Mouse (Mus musculus): ENCODE measurements around the gene Cbx7. TPM values are rescaled to one million over a fixed set of nuclear protein-coding genes. Genes with fewer than 3 reads are reported as not detected.

Cbx7 gene
- polyA plus RNA-seq, 1 experiment: 75.9 TPM

DNA sequence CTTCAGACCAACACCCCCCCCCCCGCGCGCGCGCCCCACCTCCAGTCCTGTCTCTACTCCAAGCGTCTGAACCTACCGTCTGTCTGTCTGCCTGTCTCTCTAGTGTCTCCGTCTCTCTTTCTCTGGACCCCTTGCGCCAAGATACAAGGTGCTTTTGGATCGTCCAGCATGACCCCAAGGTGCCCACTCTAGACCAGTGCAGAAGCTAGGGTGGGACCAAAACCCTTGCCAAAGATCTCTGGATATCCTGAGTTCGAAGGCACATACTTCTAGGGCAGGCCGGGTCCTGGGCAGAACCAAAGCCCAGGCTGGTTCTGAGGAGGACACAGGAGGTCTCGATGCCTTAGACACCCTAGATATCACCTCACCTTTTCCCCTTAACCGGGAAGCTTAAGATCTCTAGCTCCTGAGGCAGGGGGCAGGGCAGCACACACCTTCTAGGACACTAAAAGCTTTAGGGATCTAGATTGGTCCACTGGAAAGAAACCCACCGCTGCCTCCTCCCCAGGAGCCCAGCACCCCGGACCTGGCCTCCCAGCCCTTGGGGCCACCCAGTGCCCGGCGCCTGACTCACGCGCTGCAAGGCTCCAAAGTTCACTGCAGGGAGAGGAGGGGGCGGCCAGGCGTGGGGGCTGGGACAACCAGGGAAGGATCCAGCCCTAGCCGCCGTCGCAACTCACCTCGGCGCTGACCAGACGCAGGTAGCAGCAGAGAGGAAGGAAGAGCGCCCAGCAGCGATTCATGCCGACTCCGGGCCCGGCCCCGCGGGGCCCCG is 42.5 kb upstream of the Cbx7 start:
- Histone ChIP-seq H3K4me1 (ENCODE audit: control insufficient read depth, insufficient read depth, low read length) (peaks cover 12% of the 10 kb centered on the region), H3K4me3 (replicated peaks; ENCODE audit: extremely low read depth, low read depth, low read length) (peak overlapping the region; percentile 75)
- WGBS: under 1% methylated on average over 36 of the region's 36 CpGs
- TF ChIP-seq CTCF (IDR thresholded peaks at IDR 0.05; ENCODE audit: insufficient read depth, low read length): no peak
- TF ChIP-seq POLR2A (IDR thresholded peaks at IDR 0.05; ENCODE audit: borderline replicate concordance, extremely low read depth, low read depth, low read length): no peak
- peak; percentile 56 for DNase-seq

DNA sequence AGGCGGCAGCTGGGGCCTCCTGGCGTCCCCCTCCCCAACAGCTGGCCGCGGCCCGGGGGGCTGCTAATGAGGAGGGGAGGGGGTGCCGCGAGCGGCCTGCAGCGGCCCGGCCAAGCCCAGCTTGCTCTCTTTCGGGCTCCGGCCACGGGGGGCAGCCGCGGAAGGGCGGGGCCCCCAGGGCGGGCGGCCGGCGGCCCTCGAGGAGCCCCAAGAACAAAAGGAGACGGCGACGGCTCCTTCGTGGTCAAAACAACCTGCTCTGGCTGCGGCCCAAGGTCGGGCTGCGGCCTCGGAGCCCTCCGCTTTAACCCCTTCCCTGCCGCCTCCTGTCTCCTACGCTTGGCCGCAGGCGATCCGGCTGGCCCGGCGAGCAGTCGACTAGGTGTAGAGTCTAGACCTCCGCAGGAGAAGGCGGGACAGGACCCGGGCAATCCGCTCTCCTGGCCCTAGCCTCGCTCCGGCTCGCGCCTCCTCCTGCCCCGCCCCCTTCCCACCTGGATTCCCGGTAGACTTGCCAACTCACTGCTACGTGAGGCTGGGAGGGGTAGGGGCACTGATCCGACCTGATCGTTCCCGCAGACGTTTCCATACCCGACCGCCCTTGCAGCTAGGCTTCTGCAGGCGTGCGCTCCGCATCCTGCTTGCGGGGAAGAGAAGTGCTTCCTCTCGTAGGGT is 41.7 kb upstream of the Cbx7 start:
- peak overlapping the region; percentile 75 for H3K4me3 ChIP-seq (replicated peaks; ENCODE audit: extremely low read depth, low read depth, low read length)
- under 1% methylated on average over 58 of the region's 60 CpGs for WGBS
- H3K4me1 ChIP-seq (ENCODE audit: control insufficient read depth, insufficient read depth, low read length): peaks cover 12% of the 10 kb centered on the region
- TF ChIP-seq POLR2A (IDR thresholded peaks at IDR 0.05; ENCODE audit: borderline replicate concordance, extremely low read depth, low read depth, low read length): peak; percentile 77; the same call in 1 of the 2 replicates
- no peak for TF ChIP-seq CTCF (IDR thresholded peaks at IDR 0.05; ENCODE audit: insufficient read depth, low read length)
- DNase-seq: peak; percentile 87

DNA sequence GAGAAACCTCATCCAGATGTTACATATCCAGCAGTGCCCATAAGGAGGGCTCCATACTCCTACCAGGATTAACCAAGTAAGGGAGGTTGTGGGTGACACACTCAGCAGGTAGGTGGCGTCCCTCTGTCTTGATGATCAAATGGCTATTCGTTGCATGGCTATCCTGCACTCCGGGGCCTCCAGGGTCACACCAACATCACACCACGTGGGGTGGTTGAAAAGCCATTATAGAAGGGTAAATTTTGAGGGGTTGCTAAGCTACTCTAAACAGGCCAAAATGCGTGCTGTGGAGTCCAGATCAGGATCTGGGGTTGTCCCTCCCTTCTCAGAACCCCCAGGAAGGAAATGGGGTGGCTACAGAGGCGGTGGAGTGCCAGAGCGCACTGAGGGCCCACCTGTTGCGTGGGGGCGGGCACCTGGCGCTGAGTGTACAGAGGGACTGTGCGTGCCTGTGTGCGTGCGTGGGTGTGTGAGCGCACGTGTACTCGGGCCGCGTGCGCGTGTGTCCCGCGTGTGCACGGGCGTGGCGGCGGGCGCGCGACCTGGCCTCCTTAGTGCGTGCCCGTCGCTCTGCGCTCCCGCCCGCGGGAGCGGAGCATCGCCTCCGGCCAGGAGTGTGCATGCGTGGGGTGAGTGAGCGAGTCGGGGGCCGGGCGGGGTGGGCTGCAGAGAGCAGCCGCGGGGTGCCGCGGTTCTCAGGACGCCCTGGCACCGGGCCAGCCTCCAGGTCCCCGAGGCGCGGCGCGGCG is 41.0 kb upstream of the Cbx7 start:
- H3K4me1 ChIP-seq (ENCODE audit: control insufficient read depth, insufficient read depth, low read length): peaks cover 12% of the 10 kb centered on the region
- TF ChIP-seq CTCF (IDR thresholded peaks at IDR 0.05; ENCODE audit: insufficient read depth, low read length) (no peak), POLR2A (IDR thresholded peaks at IDR 0.05; ENCODE audit: borderline replicate concordance, extremely low read depth, low read depth, low read length) (0 out of 2 replicates have a peak, but pooled peaks have one; percentile 6)
- peak overlapping the region; percentile 75 for H3K4me3 ChIP-seq (replicated peaks; ENCODE audit: extremely low read depth, low read depth, low read length)
- DNase-seq: peak; percentile 46
- 2% methylated on average over 56 of the region's 56 CpGs for WGBS

DNA sequence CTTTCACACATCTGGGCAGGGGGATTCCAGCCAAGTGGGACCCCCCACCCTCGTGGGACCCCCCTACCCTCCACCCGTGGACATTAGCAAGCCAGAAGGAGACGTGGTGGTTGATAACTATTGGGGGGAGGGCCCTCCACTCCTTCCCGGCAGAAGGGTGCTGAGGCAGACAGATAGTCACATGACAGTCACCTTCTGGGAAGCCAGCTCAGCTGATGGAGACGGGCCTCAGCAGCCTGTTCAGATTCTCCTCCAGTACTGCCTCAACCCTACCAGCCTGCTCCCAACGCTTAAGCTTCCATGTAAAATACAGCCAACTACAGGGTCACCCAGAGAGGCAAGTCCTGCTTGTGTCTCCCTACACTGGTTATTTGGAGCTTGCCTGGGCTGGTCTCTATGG is 40.3 kb upstream of the Cbx7 start:
- WGBS: 30% methylated on average over 6 of the region's 6 CpGs
- TF ChIP-seq POLR2A (IDR thresholded peaks at IDR 0.05; ENCODE audit: borderline replicate concordance, extremely low read depth, low read depth, low read length) (no peak), CTCF (IDR thresholded peaks at IDR 0.05; ENCODE audit: insufficient read depth, low read length) (no peak)
- peaks cover 12% of the 10 kb centered on the region for H3K4me1 ChIP-seq (ENCODE audit: control insufficient read depth, insufficient read depth, low read length)
- H3K4me3 ChIP-seq (replicated peaks; ENCODE audit: extremely low read depth, low read depth, low read length): peak overlapping the region; percentile 75
- no peak for DNase-seq

DNA sequence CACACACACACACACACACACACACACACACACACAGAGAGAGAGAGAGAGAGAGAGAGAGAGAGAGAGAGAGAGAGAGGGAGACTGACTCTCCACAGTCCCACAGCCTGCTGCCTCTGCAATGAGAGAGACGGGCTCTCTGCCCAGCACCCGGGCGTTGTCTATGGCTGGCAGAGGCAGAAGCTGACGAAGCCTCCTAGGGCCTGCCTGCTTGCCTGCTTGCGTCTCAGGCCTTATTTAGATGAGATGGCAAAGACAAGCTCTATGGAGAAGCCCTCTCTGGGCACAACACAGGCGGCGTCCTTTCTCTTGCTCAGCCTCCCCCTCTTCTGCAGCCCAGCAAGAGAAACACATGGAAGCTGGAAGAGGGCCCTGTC is 39.3 kb upstream of the Cbx7 start:
- DNase-seq: peak; percentile 44
- Histone ChIP-seq H3K4me1 (ENCODE audit: control insufficient read depth, insufficient read depth, low read length) (peaks cover 13% of the 10 kb centered on the region), H3K4me3 (replicated peaks; ENCODE audit: extremely low read depth, low read depth, low read length) (peak overlapping the region; percentile 1)
- 12% methylated on average over 7 of the region's 7 CpGs for WGBS
- TF ChIP-seq POLR2A (IDR thresholded peaks at IDR 0.05; ENCODE audit: borderline replicate concordance, extremely low read depth, low read depth, low read length): 0 out of 2 replicates have a peak, but pooled peaks have one; percentile 14
- TF ChIP-seq CTCF (IDR thresholded peaks at IDR 0.05; ENCODE audit: insufficient read depth, low read length): no peak

DNA sequence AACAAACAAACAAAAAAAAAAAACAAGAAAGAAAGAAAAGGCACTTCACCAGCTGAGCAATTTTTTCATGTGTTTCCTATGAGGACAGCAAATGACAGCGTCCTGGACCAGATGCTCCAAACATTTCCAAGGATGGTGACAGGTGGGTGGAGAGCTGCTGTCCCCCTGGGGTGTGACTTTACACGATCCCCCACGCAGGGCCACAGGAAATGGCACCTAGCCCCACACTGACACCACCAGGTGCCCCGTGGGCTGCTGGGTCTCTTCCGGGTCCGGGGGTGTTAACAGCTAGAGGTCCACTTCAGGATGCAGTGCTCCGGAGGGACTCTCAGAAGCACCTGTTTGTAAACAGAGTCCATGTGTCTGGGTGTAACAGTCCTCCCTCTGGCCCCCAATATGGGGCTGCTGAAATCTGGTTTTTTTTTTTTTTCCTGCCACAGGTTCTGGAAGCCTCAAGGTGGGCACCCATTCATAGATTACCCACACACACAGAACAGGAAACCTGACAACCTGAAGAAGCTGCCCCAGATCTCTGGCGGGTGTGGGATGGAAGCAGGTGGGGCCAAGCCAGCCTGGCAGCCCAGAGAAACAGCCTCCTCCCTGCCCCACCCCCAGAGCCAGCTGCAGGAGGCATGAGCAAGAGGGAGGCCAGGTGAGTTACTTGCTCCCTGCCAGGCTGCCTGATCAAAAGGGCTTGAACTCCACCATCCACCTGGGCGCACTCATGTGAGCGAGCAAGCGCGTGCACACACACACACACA is 38.7 kb upstream of the Cbx7 start:
- 23% methylated on average over 10 of the region's 12 CpGs for WGBS
- no peak overlapping the region for H3K4me3 ChIP-seq (replicated peaks; ENCODE audit: extremely low read depth, low read depth, low read length)
- peak; percentile 41 for DNase-seq
- no peak for TF ChIP-seq POLR2A (IDR thresholded peaks at IDR 0.05; ENCODE audit: borderline replicate concordance, extremely low read depth, low read depth, low read length)
- no peak for TF ChIP-seq CTCF (IDR thresholded peaks at IDR 0.05; ENCODE audit: insufficient read depth, low read length)
- peaks cover 11% of the 10 kb centered on the region for H3K4me1 ChIP-seq (ENCODE audit: control insufficient read depth, insufficient read depth, low read length)

DNA sequence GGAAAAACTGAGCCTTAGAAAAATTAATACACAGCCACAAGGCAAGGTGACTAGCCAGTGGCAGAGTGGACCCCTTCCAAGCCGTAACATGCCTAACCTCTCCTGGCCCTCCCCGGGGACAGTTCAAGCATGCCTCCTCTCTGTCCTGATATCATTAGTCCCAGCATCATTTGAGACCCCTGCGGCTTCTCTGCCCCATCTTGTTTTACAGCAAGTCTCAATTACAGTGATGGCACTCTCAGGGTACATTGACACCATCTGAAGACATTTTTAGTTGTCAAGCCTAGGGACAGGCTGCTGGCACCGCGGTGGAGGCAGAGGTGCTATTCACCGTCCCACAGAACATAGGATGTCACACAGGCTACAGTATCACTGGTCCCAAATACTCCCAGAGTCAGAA is 37.5 kb upstream of the Cbx7 start:
- peaks cover 21% of the 10 kb centered on the region for H3K4me1 ChIP-seq (ENCODE audit: control insufficient read depth, insufficient read depth, low read length)
- no peak overlapping the region for H3K4me3 ChIP-seq (replicated peaks; ENCODE audit: extremely low read depth, low read depth, low read length)
- 69% methylated on average over 6 of the region's 6 CpGs for WGBS
- no peak for TF ChIP-seq POLR2A (IDR thresholded peaks at IDR 0.05; ENCODE audit: borderline replicate concordance, extremely low read depth, low read depth, low read length)
- no peak for TF ChIP-seq CTCF (IDR thresholded peaks at IDR 0.05; ENCODE audit: insufficient read depth, low read length)
- DNase-seq: no peak

DNA sequence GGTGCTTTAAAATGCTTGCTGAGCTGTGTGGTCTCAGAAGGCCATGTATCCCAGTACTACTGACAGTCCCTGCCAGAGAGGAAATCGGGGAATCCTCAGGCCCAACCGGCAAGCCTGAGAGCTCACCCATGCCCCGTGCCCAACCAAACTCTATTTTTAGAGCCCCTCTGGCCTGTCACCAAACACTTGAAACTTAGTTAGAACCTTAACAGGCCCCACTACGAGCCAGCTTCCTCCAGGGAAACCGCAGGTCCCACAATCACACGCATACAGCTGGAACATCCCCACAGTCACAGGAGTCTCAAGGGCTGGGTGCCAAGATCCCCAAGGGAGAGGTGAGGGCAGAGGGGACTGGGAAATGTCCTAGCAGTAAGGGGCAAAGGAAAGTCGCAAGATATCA is 35.2 kb upstream of the Cbx7 start:
- no peak overlapping the region for H3K4me3 ChIP-seq (replicated peaks; ENCODE audit: extremely low read depth, low read depth, low read length)

DNA sequence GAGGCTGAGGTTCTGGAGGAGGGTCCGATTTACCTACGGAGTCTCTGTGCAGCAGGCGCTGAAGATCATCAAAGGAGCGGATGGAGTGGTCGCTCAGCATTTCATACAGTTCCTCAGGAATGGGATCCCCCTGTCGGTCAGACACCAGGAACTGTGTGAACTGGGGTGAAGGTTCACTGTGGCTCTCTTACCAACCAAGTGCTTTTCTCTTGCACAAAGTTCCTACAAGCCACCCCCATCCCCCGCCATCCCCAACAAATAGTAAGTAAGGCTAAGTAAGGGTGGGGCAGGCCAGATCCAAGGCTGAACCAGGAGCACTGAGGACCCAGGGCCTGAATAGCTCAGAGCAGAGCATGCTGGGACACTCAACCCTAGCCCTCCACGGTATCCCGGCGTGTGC is 34.5 kb upstream of the Cbx7 start:
- no peak for TF ChIP-seq CTCF (IDR thresholded peaks at IDR 0.05; ENCODE audit: insufficient read depth, low read length)
- TF ChIP-seq POLR2A (IDR thresholded peaks at IDR 0.05; ENCODE audit: borderline replicate concordance, extremely low read depth, low read depth, low read length): no peak
- no peak overlapping the region for H3K4me3 ChIP-seq (replicated peaks; ENCODE audit: extremely low read depth, low read depth, low read length)
- WGBS: 40% methylated on average over 10 of the region's 10 CpGs
- DNase-seq: no peak
- H3K4me1 ChIP-seq (ENCODE audit: control insufficient read depth, insufficient read depth, low read length): peaks cover 27% of the 10 kb centered on the region

More for the DNA sequence above, 35.2 kb upstream of the Cbx7 start:
- WGBS: 14% methylated on average over 7 of the region's 7 CpGs
- peaks cover 24% of the 10 kb centered on the region for H3K4me1 ChIP-seq (ENCODE audit: control insufficient read depth, insufficient read depth, low read length)
- DNase-seq: no peak
- no peak for TF ChIP-seq POLR2A (IDR thresholded peaks at IDR 0.05; ENCODE audit: borderline replicate concordance, extremely low read depth, low read depth, low read length)
- no peak for TF ChIP-seq CTCF (IDR thresholded peaks at IDR 0.05; ENCODE audit: insufficient read depth, low read length)
